Mouse (Mus musculus): ENCODE measurements around the gene Plpp2. TPM values are rescaled to one million over a fixed set of nuclear protein-coding genes. Genes with fewer than 3 reads are reported as not detected.

Plpp2 gene
- polyA plus RNA-seq, 1 experiment from 2014 or later = 7.9 TPM

Small RNA genes lying within 50 kb of the gene (microRNA-seq; reads per million reads assigned to microRNA genes)
- gene Mir6909 = not detected

Other genes with a start within 250 kb of the Plpp2 start
- gene Vmn2r82, start 177.3 kb downstream of the Plpp2 start, polyA plus RNA-seq (2015; fragmentation: Nextera tagmentation; extraction: Ambion mirVana) = not detected in 2 replicates
- not detected in 2 replicates for gene Vmn2r83, start 65.1 kb downstream of the Plpp2 start, polyA plus RNA-seq (2015; fragmentation: Nextera tagmentation; extraction: Ambion mirVana)
- gene Mier2, start 21.4 kb upstream of the Plpp2 start, polyA plus RNA-seq (2015; fragmentation: Nextera tagmentation; extraction: Ambion mirVana) = 21.7 and 32.9 TPM in 2 replicates
- gene Theg, start 53.5 kb upstream of the Plpp2 start, polyA plus RNA-seq (2015; fragmentation: Nextera tagmentation; extraction: Ambion mirVana) = not detected in 2 replicates
- gene C2cd4c, start 80.2 kb upstream of the Plpp2 start, polyA plus RNA-seq (2015; fragmentation: Nextera tagmentation; extraction: Ambion mirVana) = not detected in 2 replicates
- 2.0 and 3.9 TPM in 2 replicates for gene Shc2, start 104.1 kb upstream of the Plpp2 start, polyA plus RNA-seq (2015; fragmentation: Nextera tagmentation; extraction: Ambion mirVana)
- gene Odf3l2, start 111.9 kb upstream of the Plpp2 start, polyA plus RNA-seq (2015; fragmentation: Nextera tagmentation; extraction: Ambion mirVana) = not detected in 2 replicates
- gene Madcam1, start 130.8 kb upstream of the Plpp2 start, polyA plus RNA-seq (2015; fragmentation: Nextera tagmentation; extraction: Ambion mirVana) = 1.4 and 1.9 TPM in 2 replicates
- 39.5 and 46.8 TPM in 2 replicates for gene Tpgs1, start 135.6 kb upstream of the Plpp2 start, polyA plus RNA-seq (2015; fragmentation: Nextera tagmentation; extraction: Ambion mirVana)
- gene Cdc34, start 148.4 kb upstream of the Plpp2 start, polyA plus RNA-seq (2015; fragmentation: Nextera tagmentation; extraction: Ambion mirVana) = 86.7 and 98.4 TPM in 2 replicates
- 1.1 TPM in 2 replicates for gene Gzmm, start 155.2 kb upstream of the Plpp2 start, polyA plus RNA-seq (2015; fragmentation: Nextera tagmentation; extraction: Ambion mirVana)
- 998 and 1,017 TPM in 2 replicates for gene Bsg, start 170.7 kb upstream of the Plpp2 start, polyA plus RNA-seq (2015; fragmentation: Nextera tagmentation; extraction: Ambion mirVana)
- gene Hcn2, start 182.8 kb upstream of the Plpp2 start, polyA plus RNA-seq (2015; fragmentation: Nextera tagmentation; extraction: Ambion mirVana) = 0.08 and 0.09 TPM in 2 replicates
- gene Polrmt, start 212.8 kb upstream of the Plpp2 start, polyA plus RNA-seq (2015; fragmentation: Nextera tagmentation; extraction: Ambion mirVana) = 30.0 and 36.5 TPM in 2 replicates
- 0.06 and 0.16 TPM in 2 replicates for gene Fgf22, start 221.3 kb upstream of the Plpp2 start, polyA plus RNA-seq (2015; fragmentation: Nextera tagmentation; extraction: Ambion mirVana)
- gene Rnf126, start 233.2 kb upstream of the Plpp2 start, polyA plus RNA-seq (2015; fragmentation: Nextera tagmentation; extraction: Ambion mirVana) = 54.0 and 65.5 TPM in 2 replicates
- 29.0 and 30.9 TPM in 2 replicates for gene Fstl3, start 243.5 kb upstream of the Plpp2 start, polyA plus RNA-seq (2015; fragmentation: Nextera tagmentation; extraction: Ambion mirVana)